Mouse (Mus musculus) right cerebral cortex, postnatal 4 days (tissue): ENCODE results near the gene Fam71e2.

Experiments used
- DNase-seq: peaks from one replicate; pipeline ENCODE4 v3.0.0-alpha.2; 2022

The Fam71e2 gene

DNA sequence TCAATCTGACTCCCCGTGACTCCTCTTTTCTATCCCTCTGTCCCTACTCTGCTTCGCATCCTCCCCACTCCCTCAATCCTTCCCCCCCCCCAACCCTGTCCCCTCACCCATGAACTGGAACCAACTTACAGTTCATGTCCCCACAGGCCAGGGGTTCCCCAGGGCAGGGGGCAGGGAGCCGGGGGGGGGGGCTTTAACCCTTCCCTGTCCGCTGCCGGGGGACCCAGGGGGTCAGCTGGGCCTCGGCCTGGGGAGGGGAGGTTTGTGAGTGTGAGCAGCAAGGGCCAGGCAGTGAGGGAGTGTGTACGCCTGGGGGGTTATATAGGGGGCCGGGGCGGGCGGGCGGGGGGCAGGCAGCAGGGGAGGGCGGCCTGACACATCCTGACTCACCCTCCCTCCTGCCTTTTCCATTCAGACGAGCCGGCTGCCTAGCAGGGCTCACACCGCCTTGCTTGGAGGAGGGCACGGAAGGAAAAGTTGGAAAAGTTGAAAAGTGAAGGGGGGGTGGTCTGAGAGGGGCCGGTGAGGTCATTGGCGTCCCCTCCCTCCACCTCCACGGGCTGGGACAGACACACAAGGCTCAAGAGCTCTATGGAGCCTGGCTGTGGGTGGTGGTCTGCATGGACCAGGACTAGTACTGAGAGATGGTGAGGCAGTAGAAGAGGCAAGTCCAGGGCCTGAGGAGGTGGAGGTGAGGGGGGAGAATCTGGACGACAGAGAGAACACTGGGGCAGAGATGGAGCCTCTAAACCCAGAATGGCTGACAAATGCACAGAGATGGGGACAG lies 6.9 kb upstream of the Fam71e2 start:
- no peak for DNase-seq

GRCm38 (mm10) chr7:4776861-4777830 lies 6.0 kb upstream of the Fam71e2 start:
- DNase-seq, result peak; percentile 63

DNA sequence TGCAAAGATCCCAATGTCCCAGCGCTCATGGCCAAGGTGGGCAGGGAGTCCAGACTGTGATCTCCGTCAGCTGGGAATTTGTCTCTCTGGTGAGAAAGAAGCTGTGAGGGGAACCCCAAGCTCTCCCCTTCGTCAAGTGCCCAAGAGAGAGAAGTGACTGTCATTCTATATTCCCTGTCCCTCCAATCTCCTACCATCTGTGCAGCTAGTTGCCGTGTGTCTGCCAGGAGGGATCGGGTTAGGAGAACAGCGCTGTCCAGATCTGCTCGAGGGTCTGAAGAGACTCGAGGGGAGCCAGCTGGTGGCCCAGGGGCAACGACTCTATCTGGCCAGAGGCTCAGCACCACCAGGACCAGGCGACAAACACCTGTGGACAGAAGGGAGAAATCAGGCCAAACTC lies 5.0 kb upstream of the Fam71e2 start:
- no peak for DNase-seq

- DNase-seq, result no peak
These were observed 6.0 kb downstream of the Fam71e2 start for GRCm38 (mm10) chr7:4764946-4765710.

DNA sequence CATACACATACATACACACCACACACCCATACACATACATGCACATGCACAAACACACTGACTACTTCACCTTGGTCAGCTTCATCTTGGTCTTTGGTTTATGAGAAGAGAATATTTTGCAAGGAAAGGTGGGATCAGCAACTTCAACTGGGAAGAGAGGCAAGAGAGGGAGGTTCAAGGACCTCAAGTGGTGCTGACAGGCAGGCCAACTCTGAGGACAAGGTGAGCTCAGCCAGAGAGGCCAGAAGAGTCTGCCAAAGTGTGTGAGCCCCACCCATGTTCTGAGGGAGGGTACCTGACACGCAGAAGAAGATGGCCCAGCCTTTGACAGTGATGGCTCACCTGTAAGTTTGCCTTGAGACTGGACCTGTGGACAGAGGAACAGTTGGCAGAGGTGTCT lies 11.4 kb downstream of the Fam71e2 start:
- DNase-seq, result no peak

- peak; percentile 85 for DNase-seq
These were observed 18.1 kb downstream of the Fam71e2 start, which contains the start of gene Cox6b2 for GRCm38 (mm10) chr7:4752821-4753570. TSS of gene Cox6b2 (minus strand) at chr7:4753094.

- DNase-seq, result peak; percentile 30
These were observed 18.9 kb downstream of the Fam71e2 start for GRCm38 (mm10) chr7:4751971-4752820.

GRCm38 (mm10) chr7:4749169-4749568 lies 21.9 kb downstream of the Fam71e2 start:
- no peak for DNase-seq

DNA sequence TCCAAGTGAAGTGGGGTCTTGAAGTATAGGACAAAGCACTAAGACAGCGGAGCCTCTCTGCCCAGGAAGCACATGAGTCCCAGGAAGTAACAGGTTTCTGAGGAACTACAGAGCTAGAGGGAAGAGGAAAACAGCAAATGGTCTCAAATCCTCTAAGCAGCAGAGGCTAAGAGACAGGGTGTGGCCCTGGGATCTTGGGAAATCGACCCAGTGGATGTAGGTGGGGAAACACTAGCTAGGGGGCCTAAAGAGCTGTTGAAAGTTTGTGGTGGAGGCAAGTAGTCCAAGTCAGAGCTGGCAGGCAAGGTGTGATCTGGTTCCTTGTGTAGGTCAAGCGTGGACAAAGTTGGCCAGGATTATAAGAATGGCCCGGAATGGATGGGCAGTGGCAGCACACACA lies 22.8 kb downstream of the Fam71e2 start:
- DNase-seq, result no peak

- DNase-seq, result no peak
These were observed 23.8 kb downstream of the Fam71e2 start for GRCm38 (mm10) chr7:4747156-4747899.

GRCm38 (mm10) chr7:4746326-4746980 lies 24.6 kb downstream of the Fam71e2 start:
- no peak for DNase-seq

DNA sequence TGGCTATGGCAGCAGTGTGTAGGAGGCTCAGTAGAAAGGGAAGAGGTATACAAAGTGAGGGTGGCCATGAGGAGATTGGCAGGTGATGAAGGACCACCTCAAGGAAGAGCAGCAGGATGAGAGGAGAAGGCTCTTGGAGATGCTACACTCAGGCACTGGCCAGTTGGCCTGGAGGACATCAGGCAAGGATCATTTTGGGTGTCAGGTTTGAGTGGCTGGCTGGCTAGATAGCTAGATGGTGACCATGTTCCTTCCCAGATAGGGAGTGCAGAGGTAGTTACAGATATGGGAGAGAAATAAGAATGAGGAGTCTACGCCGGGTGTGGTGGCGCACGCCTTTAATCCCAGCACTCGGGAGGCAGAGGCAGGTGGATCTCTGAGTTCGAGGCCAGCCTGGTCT lies 26.2 kb downstream of the Fam71e2 start:
- no peak for DNase-seq

DNA sequence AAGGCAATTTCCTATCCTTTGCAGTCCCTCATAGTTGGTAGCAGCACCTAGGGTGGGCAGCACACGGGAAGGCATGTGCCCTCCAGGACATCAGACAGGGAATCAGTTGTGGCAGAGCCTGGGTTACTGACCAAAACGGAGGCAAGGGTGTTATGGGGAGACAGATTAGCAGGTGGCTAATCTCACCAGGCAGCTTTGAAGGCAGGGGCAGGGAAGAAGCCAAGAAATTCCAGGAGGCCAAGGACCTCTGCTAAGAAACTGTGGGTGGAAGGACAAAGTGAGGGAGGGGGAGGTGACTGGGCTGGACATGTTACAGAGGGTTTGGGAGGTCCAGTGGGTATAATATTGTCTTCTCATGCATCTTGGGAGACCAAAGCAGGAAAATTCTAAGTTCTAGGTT lies 27.7 kb downstream of the Fam71e2 start:
- no peak for DNase-seq

GRCm38 (mm10) chr7:4742482-4742819 lies 28.7 kb downstream of the Fam71e2 start:
- DNase-seq, result no peak

- DNase-seq, result no peak
These were observed 29.2 kb downstream of the Fam71e2 start for GRCm38 (mm10) chr7:4741672-4742481.

DNA sequence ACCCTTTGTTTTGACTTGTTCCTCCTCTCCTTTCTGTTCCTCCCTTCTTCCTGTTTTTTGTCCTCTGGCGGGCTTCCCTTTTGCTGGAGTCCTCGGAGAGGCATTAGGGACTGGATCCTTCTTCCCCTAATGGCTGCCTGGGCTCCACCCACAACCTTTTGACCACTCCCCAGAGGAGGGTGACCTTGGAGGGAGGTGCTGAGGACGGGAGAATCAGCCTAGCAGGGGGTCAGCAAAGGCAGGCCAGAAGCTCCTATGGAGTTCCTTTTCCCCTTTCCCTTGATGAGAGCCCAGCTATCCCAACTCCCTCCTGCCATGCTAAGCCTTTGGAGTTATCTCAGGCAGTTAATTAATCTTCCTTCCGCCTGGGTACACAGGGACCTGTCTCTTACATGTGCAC lies 30.0 kb downstream of the Fam71e2 start:
- DNase-seq, result peak; percentile 29

- no peak for DNase-seq
These were observed 30.8 kb downstream of the Fam71e2 start for GRCm38 (mm10) chr7:4740309-4740727.

- DNase-seq, result peak; percentile 90
These were observed 31.4 kb downstream of the Fam71e2 start, which contains the start of gene Kmt5c for GRCm38 (mm10) chr7:4739544-4740275. TSS of gene Kmt5c (plus strand) at chr7:4740115.
